Mouse (Mus musculus) liver, embryonic 14.5 days (tissue): ENCODE results near the gene Ada. TPM values are rescaled to one million over a fixed set of nuclear protein-coding genes. Genes with fewer than 3 reads are reported as not detected.

Experiments used
- ATAC-seq: fragments of 200-750 bp; cut with Nextera tagmentation; 2 replicates; pipeline ENCODE4 v1.8.0; 2017; ENCODE audit warnings: moderate number of reproducible peaks, mild to moderate bottlenecking, moderate library complexity; ENCODE audit not compliant: insufficient read depth
- DNase-seq, 3 experiments: peaks; one replicate each; pipeline ENCODE4 v3.0.0-alpha.2; 2012 to 2013; ENCODE audit warnings: low read depth in 3 of 3, low spot score in 3 of 3
- H3K27ac ChIP-seq: fragments of 300-500 bp; sonication (generic); 2 replicates; pipeline ENCODE4 v1.5.1; 2014; ENCODE audit warnings: moderate library complexity, mild to moderate bottlenecking, control low read depth, inconsistent platforms
- H3K27me3 ChIP-seq: fragments of 300-500 bp; sonication (generic); 2 replicates; pipeline ENCODE4 v1.6.1; 2014; ENCODE audit warnings: mild to moderate bottlenecking, low read length, moderate library complexity; ENCODE audit not compliant: control insufficient read depth, insufficient read depth
- H3K36me3 ChIP-seq: fragments of 300-500 bp; sonication (generic); replicated peaks from 2 replicates; pipeline ENCODE4 v1.6.1; 2014; ENCODE audit warnings: low read depth; ENCODE audit not compliant: control insufficient read depth, insufficient read depth
- H3K4me1 ChIP-seq, 2 experiments: fragments of 200-500 bp in 1 of 2; fragments of 300-500 bp in 1 of 2; sonication (generic) in 1 of 2; replicated peaks; 2 replicates each; pipeline ENCODE4 v1.6.1; 2012 to 2014; ENCODE audit warnings: antibody characterized with exemption in 1 of 2, inconsistent platforms in 1 of 2, low read length in 1 of 2; ENCODE audit not compliant: control insufficient read depth in 2 of 2, insufficient read depth in 2 of 2
- H3K4me2 ChIP-seq: fragments of 300-500 bp; sonication (generic); 2 replicates; pipeline ENCODE4 v1.6.1; 2014; ENCODE audit warnings: low read depth, mild to moderate bottlenecking, control low read depth, moderate library complexity
- H3K4me3 ChIP-seq, 2 experiments: fragments of 200-500 bp in 1 of 2; fragments of 300-500 bp in 1 of 2; sonication (generic) in 1 of 2; 2 replicates each; pipeline ENCODE4 v1.5.1; 2012 to 2014; ENCODE audit warnings: low read depth in 2 of 2, low read length in 2 of 2, mild to moderate bottlenecking in 2 of 2, control low read depth in 1 of 2, inconsistent platforms in 1 of 2, moderate library complexity in 1 of 2; ENCODE audit not compliant: insufficient read depth in 1 of 2
- H3K9ac ChIP-seq: fragments of 300-500 bp; sonication (generic); replicated peaks from 2 replicates; pipeline ENCODE4 v1.6.1; 2014; ENCODE audit warnings: mild to moderate bottlenecking, control low read depth, moderate library complexity
- H3K9me3 ChIP-seq: fragments of 300-500 bp; sonication (generic); 2 replicates; pipeline ENCODE4 v1.6.1; 2016; ENCODE audit warnings: low read length, mixed read lengths; ENCODE audit not compliant: control insufficient read depth
- CTCF ChIP-seq: IDR thresholded peaks from 2 replicates; pipeline ENCODE4 v1.5.1; 2016; ENCODE audit warnings: antibody characterized with exemption, low read depth, control low read depth
- EP300 ChIP-seq: IDR thresholded peaks from 2 replicates; pipeline ENCODE4 v1.6.1; 2016; ENCODE audit warnings: antibody characterized with exemption, low read depth
- WGBS: fragments of 180-500 bp; shearing (Covaris S2); extraction: QIAGEN DNeasy Blood & Tissue Kit; methylation state at CpG from one replicate; pipeline ENCODE4 v1.1.7; 2014; ENCODE audit not compliant: insufficient replicate concordance; 5-methylcytosine and 5-hydroxymethylcytosine counted together
- polyA plus RNA-seq, 2 experiments: library from polyadenylated mRNA; depleted of rRNA in 1 of 2; stranded (reverse) in 1 of 2; unstranded in 1 of 2; fragments of >200 nt; fragmentation: Nextera tagmentation in 1 of 2; extraction: Ambion mirVana in 1 of 2; gene quantifications; 2 replicates each; pipeline versions ENCODE4 v1.2.1 to v1.2.3; 2012 to 2014

Gene Ada
- polyA plus RNA-seq, 2 experiments = 2.9 to 3.8 TPM

DNA sequence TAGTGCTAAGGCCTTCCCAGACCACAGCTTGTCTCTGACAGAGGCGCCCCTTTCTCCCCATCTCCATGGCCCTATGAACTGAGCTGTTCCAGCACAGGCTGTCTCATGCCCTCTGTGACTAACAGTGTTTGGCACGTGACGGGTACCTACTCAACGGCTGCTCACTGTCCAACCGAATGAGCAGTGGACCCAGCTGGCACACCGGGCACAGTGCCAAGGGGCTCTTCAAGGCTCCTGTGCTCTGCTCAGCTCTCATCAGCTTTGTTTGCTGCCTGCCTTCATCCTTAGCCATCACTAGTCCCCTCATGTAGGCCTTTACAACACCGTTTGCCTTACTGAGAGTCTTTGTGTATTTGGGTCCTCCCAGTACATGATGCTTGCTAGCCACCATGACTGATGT lies 27.5 kb downstream of the Ada start:
- Histone ChIP-seq H3K9ac (no peak overlapping the region), H3K27ac (no peak overlapping the region), H3K4me3 (no peak overlapping the region), H3K4me2 (no peak overlapping the region), H3K4me1 (peaks cover 4 to 7% of the 10 kb centered on the region in 2 experiments), H3K27me3 (no peaks in the 10 kb centered on the region), H3K9me3 (no peaks in the 10 kb centered on the region), H3K36me3 (peaks cover 2% of the 10 kb centered on the region; the same call in 1 of the 2 replicates)
- TF ChIP-seq CTCF = no peak
- no peak for TF ChIP-seq EP300
- 85% methylated on average over 7 of the region's 7 CpGs for WGBS
- DNase-seq (no peak), ATAC-seq (no peak)

DNA sequence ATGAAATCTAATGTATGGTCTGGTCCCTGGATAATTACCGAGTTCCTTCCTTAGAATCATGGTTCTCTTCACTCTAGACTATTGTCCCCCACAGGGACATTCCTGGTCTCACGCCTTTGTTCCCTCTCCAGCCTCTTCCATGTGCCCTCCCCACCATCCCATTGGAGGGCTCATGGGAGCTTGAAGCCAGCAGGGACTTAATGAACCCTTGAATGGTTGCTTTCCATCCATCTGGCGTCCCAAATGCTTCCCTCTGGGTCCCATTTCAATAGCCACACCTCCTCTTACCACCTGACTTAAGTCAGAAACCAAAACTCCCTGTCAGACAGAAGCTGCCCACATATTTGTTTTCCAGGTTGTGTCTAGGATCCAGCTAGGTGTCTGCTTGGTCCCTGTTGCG lies 30.4 kb downstream of the Ada start:
- WGBS = 46% methylated on average over 4 of the region's 4 CpGs

DNA sequence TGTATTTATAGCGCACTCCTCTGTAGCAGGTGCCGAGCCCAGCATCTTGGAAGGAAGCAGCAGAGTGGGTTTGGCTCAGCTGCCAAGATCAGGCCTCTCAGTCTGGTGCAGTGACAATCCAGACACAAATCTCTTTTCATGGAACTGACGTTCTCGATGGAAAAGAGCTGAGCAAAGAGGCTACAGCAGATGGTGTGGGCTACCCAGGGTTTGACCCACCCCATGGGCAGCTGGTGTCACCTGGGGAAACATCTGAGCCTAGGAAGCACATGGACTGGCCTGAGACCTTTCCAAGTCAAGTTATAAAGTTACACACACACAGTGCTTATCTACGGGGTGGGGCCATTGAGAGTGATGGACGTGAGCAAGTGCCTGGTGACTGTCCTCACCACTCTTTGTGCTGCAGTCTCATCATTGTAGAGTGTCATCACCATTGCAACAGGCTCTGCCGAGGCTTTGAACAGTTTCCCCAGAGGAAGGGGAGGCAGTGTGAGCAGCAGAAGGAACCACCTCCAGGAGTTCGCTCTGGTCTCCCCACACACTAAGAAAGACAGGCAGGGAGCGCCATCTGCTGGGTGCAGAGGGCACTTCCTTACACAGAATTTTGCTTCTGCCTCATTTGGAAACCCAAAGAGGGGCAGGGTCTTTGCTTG lies 31.0 kb downstream of the Ada start:
- Histone ChIP-seq H3K9me3 (no peaks in the 10 kb centered on the region), H3K4me1 (peaks cover 4 to 7% of the 10 kb centered on the region in 2 experiments), H3K36me3 (peaks cover 2% of the 10 kb centered on the region; the same call in 1 of the 2 replicates), H3K9ac (no peak overlapping the region; the same call in 1 of the 2 replicates), H3K27me3 (no peaks in the 10 kb centered on the region), H3K4me2 (peak overlapping the region; percentile 25), H3K4me3 (peak overlapping the region in 1 of 2 experiments; percentile 15; a peak in 1 of 4 replicates), H3K27ac (no peak overlapping the region; the same call in 1 of the 2 replicates)
- 31% methylated on average over 9 of the region's 9 CpGs for whole genome bisulfite sequencing
- peak; percentile 76 for ATAC-seq
- DNase-seq = peak; percentile 41 to 69 (median 45)
- TF ChIP-seq CTCF = peak; percentile 96
- no peak for TF ChIP-seq EP300

More for the DNA sequence above, 30.4 kb downstream of the Ada start:
- no peaks in the 10 kb centered on the region for H3K9me3 ChIP-seq
- H3K27me3 ChIP-seq = no peaks in the 10 kb centered on the region
- peaks cover 2% of the 10 kb centered on the region; the same call in 1 of the 2 replicates for H3K36me3 ChIP-seq
- no peak overlapping the region for H3K9ac ChIP-seq
- no peak overlapping the region for H3K4me3 ChIP-seq
- H3K27ac ChIP-seq = no peak overlapping the region
- no peak for ATAC-seq
- peak overlapping the region; percentile 25; the same call in 1 of the 2 replicates for H3K4me2 ChIP-seq
- no peak for DNase-seq
- H3K4me1 ChIP-seq = peaks cover 4 to 7% of the 10 kb centered on the region in 2 experiments
- no peak for TF ChIP-seq EP300
- TF ChIP-seq CTCF = no peak

DNA sequence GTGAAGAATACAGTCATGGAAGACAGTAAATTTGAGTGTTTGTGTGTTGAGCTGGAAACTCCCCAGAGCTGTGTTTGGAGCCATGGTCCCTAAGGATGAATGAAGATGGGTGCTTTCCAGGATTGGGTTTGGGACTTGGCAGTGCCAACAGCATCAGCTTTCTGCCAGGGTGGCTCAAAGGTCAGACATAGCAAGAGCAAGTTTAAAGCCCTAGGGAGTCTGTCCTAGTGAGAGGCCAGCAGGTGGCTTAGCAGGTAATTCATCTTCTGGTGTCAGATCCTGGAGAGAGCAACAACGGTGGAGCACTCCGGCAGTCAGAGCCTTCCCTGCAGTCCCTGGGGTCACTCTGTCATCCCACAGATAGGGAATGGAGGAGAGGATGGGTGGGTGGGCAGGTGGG lies 31.5 kb downstream of the Ada start:
- no peak overlapping the region for H3K4me2 ChIP-seq
- no peak overlapping the region for H3K9ac ChIP-seq
- ATAC-seq (no peak), DNase-seq (no peak)
- no peaks in the 10 kb centered on the region for H3K27me3 ChIP-seq
- TF ChIP-seq EP300 = no peak
- no peak for TF ChIP-seq CTCF
- H3K36me3 ChIP-seq = peaks cover 2% of the 10 kb centered on the region; the same call in 1 of the 2 replicates
- H3K27ac ChIP-seq = no peak overlapping the region; the same call in 1 of the 2 replicates
- H3K4me1 ChIP-seq = peaks cover 4 to 7% of the 10 kb centered on the region in 2 experiments
- H3K9me3 ChIP-seq = no peaks in the 10 kb centered on the region
- 80% methylated on average over 2 of the region's 2 CpGs for WGBS
- no peak overlapping the region for H3K4me3 ChIP-seq

DNA sequence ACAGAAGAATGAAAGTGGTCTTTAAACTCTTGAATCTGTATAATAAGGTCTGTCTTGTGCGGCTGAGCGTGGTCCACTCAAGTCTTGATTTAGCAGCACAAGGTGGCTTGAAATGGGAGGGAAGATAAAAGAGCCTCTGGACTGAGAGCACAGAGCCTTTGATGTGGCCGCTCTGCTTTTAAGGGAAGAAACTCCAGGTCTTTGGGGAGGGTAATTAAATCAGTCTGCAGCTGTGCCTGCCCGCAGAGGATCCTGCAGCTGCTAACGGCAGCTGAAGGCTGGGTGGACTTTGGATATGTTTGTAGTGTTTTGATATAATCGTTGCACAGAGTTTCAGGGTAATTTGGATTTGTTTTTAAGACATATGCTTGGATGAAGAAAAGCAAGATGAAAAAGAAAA lies 33.2 kb downstream of the Ada start:
- DNase-seq = no peak

More for the DNA sequence above, 33.2 kb downstream of the Ada start:
- no peaks in the 10 kb centered on the region for H3K27me3 ChIP-seq
- no peak overlapping the region for H3K27ac ChIP-seq
- no peak overlapping the region for H3K4me3 ChIP-seq
- no peaks in the 10 kb centered on the region for H3K9me3 ChIP-seq
- peaks cover 2% of the 10 kb centered on the region; the same call in 1 of the 2 replicates for H3K36me3 ChIP-seq
- no peak overlapping the region for H3K4me2 ChIP-seq
- H3K4me1 ChIP-seq = peaks cover 4 to 19% of the 10 kb centered on the region in 2 experiments
- ATAC-seq = no peak
- 69% methylated on average over 6 of the region's 6 CpGs for WGBS
- no peak overlapping the region for H3K9ac ChIP-seq
- no peak for TF ChIP-seq EP300
- no peak for TF ChIP-seq CTCF
